Mouse (Mus musculus) urinary bladder, postnatal 14 days (tissue): ENCODE measurements around the gene Itga2.

Source experiments
- DNase-seq: peaks from one replicate; pipeline ENCODE4 v3.0.0; 2021; ENCODE audit warnings: low spot score

The Itga2 gene

GRCm38 (mm10) chr13:114818513-114818912 lies 113.4 kb downstream of the Itga2 start:
- DNase-seq, result peak; percentile 33

DNA sequence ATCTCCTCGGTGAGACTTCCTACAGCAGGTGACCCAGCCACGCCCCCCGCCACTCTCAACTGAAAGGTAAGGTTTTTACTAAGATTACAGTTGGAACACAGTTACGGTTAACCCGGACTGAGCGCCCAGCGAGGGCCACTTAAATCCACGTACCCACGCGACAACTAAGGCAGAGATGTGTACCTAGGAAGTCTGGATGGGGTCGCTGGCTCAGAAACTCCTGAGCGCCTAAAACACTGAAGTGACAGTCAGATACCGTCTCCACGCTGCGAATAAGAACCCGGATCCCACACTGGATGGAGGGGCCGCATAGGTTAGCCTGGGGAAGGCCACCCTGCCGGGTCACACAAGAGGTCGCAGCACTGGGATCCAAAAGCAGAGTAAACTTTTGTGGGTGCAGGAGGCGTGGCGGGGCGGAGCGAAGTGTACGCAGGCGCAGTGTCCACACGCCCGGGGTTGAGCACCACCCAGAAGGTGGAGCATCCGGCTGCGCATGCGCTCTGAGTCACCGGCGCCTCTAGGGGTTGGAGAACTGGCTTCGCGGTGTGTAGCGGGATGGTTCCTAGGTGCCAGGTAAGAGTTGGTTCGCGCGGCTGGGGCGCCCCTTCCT lies 114.0 kb downstream of the Itga2 start, which contains the start of gene Mocs2:
Mocs2 (plus strand) TSS at position 486 of the 610 bp plus-strand sequence.
- DNase-seq, result peak; percentile 96

GRCm38 (mm10) chr13:114809624-114810210 lies 122.2 kb downstream of the Itga2 start:
- no peak for DNase-seq

DNA sequence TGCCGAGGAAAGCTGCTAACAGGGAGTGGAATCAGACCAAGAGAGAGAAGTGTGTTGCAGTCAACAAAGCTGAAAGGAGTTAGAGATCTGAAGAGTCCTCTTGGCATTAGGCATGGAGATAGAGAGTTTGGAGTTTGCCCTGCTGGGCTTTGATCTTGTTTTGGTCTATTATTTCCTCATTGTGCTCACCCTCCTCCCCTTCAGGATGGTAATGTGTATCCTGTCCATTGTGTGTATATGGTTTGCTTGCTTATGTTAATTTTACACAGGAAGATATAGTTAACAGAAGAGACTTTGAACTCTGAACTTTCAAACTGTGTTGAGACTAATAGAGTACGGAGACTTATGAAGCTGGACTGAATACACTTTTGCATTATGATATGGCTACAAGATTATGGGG lies 128.9 kb downstream of the Itga2 start:
- DNase-seq, result no peak

DNA sequence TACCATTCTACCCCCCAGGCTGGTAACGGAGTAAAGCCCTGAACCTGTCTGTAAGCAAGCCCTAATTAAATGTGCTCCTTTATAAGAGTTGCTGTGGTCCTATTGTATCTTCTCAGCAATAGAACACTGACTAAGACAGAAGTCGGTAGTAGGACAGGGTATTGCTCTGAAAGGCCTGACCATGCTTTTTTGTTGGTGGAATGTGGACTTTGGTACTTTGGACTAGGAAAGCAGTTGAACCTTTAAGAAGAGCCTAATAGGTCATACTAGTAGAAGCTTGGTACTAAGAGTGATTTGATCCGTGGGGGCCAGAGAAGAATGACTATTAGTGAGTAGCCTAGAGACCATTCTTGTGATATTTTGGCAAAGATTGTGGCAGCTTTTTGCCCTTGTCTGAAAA lies 130.0 kb downstream of the Itga2 start:
- no peak for DNase-seq

DNA sequence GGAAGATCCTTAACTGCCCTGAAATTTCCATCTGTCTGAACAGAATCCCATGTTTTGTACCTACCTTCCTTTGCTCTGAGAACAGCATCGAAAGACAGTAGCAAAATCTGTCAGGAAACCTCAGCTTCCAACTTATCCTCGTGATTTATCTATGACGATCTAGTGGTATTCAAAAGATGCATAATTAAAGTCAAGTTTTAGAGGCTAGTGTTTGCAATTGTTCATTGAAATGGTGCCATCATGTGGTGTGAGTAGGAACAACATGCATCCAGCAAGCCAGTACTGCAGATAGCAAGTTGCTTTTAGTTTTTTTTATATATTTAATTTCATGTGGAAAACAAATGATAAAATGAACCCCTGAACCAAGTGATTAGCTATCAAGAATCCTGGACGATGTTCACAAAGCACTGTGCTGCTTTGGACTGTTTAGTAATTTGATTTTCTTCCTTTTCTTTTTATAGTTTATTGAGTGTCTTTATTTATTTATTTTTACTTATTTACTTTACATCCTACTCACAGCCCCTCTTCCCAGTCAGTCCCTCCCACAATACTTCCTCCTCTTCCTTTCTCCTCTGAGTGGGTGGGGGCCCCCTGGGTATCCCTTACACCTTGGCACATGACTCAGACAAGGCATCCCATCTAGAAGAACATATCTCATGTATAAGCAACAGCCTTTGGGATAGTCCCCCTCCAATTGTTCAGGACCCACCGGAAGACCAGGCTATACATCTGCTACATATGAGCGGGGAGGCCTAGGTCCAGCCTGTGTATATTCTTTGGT lies 138.5 kb downstream of the Itga2 start:
- peak; percentile 67 for DNase-seq

- peak; percentile 37 for DNase-seq
Observed at GRCm38 (mm10) chr13:114791511-114791910, 140.4 kb downstream of the Itga2 start.
